Mouse (Mus musculus): ENCODE results near the gene Pomc. TPM values are rescaled to one million over a fixed set of nuclear protein-coding genes. Genes with fewer than 3 reads are reported as not detected.
"Not testable (repeated sequence)": the region's sequence is repeated elsewhere in the genome, so short reads cannot be mapped to it uniquely, and the experiment has no call there.

Gene Pomc
- total RNA-seq, 4 experiments from 2014 or later = 0.46 to 0.75 (median 0.56) TPM; not detected in 1

DNA sequence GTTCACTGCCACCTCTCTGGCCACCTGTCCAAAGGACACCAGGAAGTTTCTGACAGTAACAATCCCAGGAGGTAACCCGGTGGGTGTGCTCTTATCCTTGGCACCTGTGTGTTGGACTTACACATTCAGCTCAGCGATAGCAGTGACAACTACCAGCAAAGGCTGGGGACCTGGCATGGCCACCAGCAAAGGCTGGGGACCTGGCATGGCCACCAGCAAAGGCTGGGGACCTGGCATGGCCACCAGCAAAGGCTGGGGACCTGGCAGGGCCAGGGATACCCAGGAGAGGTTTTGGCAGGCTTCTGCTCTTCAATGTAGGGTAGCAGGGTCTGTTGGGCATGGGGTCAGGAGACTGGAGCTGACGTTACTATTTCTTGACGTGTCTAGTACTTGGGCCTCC, 12.4 kb downstream of the Pomc start:
- DNase-seq (ENCODE audit: low spot score) = no peak

DNA sequence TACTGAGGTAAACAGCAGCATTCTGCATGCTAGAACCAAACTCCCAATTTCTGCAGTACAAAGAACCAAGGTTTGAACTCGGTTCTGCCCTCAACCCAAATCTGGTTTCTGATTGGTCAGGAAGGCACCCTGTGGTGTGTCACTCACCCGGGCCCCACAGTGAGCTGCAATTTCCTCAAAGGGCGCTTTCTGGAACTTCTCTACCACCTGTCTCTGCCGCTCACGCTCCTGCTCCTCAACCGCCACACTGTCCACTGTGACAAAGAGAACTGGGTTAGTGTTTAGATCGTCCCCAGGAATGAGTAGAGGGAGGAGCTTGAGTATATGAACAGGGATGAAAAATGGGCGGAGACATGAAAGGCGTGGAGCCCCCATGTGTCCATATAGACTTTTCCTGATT, 13.6 kb downstream of the Pomc start:
- DNase-seq (ENCODE audit: low spot score) = no peak

- DNase-seq (ENCODE audit: low spot score) = not testable (repeated sequence)
Observed at GRCm38 (mm10) chr12:3973169-3973568, 18.4 kb downstream of the Pomc start.

GRCm38 (mm10) chr12:3980991-3981349, 26.2 kb downstream of the Pomc start:
- no peak for DNase-seq (ENCODE audit: low spot score)

DNA sequence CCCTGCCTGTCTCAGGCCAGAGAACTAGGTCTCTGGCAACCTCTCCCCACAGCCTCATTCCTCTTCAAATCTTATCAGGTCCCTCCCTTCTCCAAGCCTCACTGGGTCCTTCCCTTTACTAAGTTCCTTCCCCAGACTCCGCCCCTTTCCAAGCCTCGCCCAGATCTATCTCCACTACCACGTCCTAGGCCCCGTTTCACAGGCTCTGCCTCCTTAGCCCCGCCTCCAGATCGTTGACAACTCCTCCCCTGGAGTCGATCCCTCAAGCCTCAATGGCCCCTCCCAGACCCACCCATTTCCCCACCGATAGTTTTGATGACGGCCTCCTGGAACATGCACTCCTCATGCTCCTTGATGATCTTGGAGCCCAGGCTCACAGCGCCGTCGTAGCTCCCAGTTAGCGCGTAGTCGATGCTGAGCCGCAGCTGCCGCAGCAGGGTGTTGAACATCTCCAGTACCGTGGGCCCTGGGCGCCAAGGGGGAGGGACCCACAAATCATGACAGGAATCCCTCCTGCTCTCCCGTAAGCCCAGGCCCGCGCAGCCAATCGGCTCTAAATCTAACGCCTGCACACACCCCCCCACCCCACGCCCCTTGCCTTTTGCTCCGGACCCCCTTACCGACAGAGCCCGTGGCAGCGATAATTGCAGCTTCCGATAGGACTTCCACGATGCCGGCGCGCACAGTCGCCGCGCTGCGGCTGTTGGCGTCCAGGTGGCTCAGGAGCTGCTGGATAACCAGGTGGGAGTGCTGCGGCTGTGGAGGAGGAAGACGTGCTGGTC, 26.8 kb downstream of the Pomc start:
- DNase-seq (ENCODE audit: low spot score) = peak; percentile 89

DNA sequence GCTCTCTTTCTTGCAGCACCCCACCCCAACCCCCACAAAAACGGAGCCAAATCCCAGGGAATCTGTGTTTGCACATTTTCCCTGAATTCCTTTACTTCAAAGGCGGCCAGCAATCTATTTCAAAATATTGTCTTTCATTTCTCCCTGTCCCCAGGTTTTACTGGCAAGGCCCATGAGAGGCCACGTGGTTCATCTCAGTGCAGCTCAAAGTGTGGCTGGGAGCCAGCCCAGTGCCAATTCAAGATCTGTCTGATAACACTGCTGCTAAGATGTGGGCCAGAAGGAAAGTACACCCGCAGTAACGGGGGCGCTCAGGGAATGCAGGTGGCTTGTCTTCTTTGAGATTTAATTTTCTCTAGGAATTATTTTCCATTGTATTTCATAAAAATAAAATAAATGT, 27.5 kb downstream of the Pomc start:
- no peak for DNase-seq (ENCODE audit: low spot score)

GRCm38 (mm10) chr12:3983736-3984135, 29.0 kb downstream of the Pomc start:
- DNase-seq (ENCODE audit: low spot score) = peak; percentile 83

- no peak for DNase-seq (ENCODE audit: low spot score)
Observed at GRCm38 (mm10) chr12:3984446-3984845, 29.7 kb downstream of the Pomc start.

DNA sequence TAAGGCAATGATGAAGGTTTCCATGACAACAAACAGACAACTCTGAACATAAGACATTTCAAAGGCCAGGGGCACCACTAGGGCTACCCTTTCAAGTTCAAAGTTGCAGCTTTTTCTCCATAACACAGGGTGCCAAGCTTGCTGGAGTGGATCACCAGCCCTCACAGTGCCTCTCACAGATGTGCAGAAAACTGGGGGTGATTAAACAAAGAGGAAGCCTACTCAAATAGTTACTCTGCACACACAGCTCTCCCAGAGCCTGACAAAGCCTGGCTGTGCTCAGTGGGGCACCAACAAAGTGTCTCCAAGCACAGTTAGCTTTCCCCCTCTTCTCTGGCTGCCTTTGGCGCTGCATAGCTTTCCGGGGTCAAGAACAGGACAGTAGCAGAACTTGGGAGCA, 35.2 kb downstream of the Pomc start:
- DNase-seq (ENCODE audit: low spot score) = no peak

DNA sequence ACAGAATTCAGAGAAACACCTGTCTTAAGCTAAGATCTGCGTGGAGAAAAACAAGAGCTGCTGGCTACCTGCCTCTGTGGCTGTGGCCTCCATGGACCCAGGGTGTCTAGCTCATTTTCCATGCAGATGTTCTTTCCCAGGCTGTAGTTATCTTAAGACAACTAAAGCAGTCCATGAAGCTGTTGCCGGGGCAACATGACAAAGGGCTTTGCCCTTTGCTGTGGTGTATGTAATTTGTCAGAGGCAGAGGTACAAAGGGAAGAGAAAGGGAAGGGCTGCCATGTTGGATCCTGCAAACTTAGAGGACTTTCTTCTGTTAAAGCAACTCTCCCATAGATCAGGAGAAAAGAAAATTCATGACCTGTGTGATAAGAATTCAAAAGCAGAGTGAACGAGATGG, 36.3 kb downstream of the Pomc start:
- no peak for DNase-seq (ENCODE audit: low spot score)

DNA sequence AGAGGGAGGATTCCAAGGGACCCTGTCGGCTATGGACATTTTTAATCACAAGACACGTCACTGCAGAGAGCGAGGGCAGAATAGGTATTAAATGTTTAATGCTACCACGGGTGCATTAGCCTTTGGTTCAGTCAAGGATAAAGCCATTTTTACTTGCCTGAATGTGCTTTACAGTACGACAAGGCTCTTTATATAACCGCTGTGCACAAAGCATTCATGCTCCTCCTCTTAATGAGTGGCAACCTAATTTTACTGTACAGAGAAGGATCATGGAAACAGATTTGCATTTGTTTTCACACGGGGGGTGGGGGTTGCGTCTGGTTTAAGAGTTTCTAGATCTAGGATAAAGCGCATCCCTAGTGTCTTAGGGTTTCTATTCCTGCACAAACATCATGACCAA, 42.0 kb downstream of the Pomc start:
- DNase-seq (ENCODE audit: low spot score) = no peak

DNA sequence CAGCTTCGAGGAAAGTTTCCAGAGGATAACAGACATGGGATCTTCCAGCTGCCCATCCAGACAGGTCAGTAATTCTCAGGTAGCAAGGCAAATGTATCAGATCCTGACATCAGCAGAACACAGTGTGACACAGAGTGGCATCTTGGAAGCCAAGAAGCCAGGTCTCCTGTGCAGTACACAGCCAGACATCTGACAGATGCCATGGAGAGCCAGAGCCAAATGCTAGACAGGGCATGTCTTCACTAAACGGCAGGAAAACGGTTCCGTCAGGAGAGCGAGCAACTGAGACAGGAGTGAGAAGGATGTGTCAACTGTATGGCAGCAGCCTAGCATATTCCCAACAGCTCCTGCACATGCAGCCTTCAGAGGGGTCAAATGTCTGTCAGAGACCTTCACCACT, 45.7 kb downstream of the Pomc start:
- DNase-seq (ENCODE audit: low spot score) = no peak

GRCm38 (mm10) chr12:4004648-4005047, 49.9 kb downstream of the Pomc start:
- peak; percentile 81 for DNase-seq (ENCODE audit: low spot score)

GRCm38 (mm10) chr12:4006079-4006478, 51.3 kb downstream of the Pomc start:
- DNase-seq (ENCODE audit: low spot score) = no peak

- no peak for DNase-seq (ENCODE audit: low spot score)
Observed at GRCm38 (mm10) chr12:4007181-4007580, 52.4 kb downstream of the Pomc start.

DNA sequence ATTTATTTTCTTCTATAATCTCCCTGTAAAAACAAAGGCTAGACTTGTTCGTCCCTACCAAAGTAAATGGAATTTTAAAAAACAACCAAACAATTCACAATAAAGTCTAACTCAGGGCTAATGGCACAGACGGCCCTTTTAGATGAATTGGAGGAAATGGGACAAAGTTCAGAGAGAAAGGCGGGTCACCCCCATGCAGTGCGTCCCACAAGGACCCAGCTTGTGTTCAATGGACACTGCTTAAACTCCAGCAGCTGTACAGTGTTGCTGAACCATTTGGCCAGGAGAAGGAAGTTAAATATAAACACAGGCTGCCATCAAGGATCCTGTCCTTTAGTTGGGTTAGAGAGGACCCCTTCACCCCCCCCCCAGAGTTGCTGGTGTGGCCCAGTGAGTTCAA, 53.0 kb downstream of the Pomc start:
- peak; percentile 58 for DNase-seq (ENCODE audit: low spot score)

DNA sequence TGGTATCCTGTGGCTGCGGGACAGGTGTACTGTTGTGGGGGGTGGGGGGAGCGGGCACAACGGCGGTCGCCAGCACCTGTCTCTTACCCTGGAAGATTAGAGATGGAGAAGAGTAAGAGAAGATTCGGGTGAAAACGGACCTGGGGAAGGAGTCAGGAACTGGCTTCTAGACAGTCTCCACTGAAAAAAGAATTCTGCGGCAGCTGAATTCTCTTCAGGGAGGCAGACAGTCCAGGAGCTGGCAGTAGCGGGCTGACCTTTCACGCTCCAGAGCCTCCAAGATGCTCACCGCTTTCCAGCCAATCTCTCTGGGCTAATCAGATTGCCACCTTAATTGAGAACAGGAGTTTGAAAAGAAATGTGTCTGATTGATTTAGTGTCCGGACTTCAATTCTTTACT, 54.0 kb downstream of the Pomc start:
- no peak for DNase-seq (ENCODE audit: low spot score)

Other genes starting within 250 kb of the Pomc start
- gene Dnmt3a, start 148.9 kb upstream of the Pomc start, total RNA-seq (2022) = 10 to 100 TPM; 46.0 to 59.4 (median 50.9) TPM
- 1 to 10 TPM; 5.6 to 8.2 (median 7.0) TPM for gene Efr3b, start 84.0 kb downstream of the Pomc start, total RNA-seq (2022)
- gene Dnajc27, start 127.6 kb downstream of the Pomc start, total RNA-seq (2022) = 10 to 100 TPM; 10.0 to 14.9 (median 11.2) TPM
- gene Adcy3, start 178.2 kb downstream of the Pomc start, total RNA-seq (2022) = 1 to 10 TPM; 2.6 to 3.0 (median 2.9) TPM